Mouse (Mus musculus) ES-CJ7 (cell line): ENCODE results near the gene Mapk8ip1.
A peak's percentile ranks its signal among the peaks of the same experiment; 100 is the strongest.
"Not testable (repeated sequence)": the region's sequence is repeated elsewhere in the genome, so short reads cannot be mapped to it uniquely, and the experiment has no call there.

Source experiments
- DNase-seq: peaks from one replicate; pipeline ENCODE4 v3.0.0; 2011; ENCODE audit warnings: low read depth, low spot score

Mapk8ip1 gene

DNA sequence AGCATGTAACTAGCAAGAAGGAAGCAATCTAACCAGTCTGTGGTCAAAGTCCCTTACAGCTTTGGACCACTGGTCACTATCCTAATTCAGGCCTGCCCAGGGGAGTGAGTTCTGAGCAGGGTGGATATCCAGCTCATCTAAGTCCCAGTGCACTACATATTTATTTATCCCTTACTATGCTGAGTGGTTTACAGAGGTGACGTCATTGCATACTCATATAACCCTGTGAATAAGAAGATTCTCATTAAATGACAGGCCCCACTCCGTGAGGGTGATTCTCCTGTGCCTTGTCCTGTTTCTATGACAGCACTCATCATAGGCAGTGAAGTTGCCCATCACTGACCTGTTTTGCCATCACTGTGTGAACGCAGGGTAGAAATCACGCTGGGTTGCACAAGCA lies 24.3 kb upstream of the Mapk8ip1 start:
- DNase-seq = no peak

- peak; percentile 80 for DNase-seq
These were observed 23.6 kb upstream of the Mapk8ip1 start for GRCm38 (mm10) chr2:92424462-92425308.

- peak; percentile 76 for DNase-seq
These were observed 22.8 kb upstream of the Mapk8ip1 start for GRCm38 (mm10) chr2:92423702-92424461.

GRCm38 (mm10) chr2:92423156-92423555 lies 22.1 kb upstream of the Mapk8ip1 start:
- no peak for DNase-seq

DNA sequence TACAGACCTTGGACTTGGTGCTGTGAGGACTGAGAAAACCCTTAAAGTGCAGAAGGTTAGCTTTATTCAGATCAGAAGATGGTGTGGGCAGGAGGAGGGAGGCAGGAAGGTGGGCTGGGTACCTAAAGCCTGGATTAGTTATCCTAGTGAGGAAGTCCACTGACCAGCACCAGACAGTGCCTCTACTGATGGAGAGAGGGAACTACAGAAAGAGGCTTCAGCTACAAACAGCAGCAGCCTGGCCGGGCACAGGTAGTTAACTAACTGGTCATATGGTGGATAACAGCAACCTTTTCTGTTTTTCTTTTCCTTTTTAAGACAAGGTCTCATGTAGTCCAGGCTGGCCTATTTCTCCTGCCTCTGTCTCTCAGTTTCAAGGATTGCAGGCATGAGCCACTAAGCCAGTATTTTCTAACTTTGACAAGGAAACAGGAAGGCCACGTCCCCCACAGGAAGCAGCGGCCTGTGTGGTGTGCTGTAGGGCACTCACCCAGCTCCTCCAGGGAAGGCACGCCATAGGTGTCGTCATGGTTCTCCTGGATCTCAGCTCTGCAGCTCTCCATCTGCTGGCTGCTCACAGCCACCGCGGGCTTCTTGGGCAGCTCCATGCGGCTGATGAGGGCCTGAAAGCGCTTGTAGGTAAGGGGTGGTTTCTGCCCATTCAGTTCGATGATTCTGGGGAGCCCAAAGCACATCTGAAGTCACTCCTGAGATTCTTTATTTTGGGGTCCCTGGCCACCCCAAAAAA lies 21.5 kb upstream of the Mapk8ip1 start:
- no peak for DNase-seq

DNA sequence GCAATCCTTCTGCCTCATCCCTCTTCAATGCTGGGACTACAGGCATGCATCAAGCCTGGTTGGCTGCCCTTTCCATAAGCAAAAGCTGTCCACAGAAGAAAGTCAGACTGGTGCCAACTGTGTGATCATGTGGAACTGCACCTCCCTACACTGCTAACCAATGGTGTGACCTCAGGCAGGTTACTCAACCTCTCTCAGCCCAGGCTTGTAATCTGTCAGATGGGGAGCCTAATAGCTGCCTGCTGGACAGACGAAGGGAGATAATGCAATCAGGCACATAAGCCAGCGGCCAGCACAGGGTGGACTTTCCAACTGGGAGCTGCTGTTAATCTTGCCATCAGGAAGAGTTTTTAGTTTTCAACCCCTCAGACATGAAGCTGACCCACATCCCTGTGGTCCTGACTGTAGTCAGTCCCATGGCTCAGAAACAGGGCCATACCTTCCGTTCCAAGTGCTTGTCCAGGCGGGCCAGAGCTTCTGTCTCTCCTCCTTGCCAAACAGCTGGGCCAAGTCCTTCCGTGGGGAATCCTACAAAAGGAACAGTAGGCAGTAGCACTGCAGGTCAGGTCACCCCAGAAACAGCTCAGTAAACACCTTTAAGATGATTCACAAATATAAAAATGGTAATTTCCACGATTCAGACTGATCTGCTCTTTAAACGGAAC lies 20.8 kb upstream of the Mapk8ip1 start:
- DNase-seq = no peak

DNA sequence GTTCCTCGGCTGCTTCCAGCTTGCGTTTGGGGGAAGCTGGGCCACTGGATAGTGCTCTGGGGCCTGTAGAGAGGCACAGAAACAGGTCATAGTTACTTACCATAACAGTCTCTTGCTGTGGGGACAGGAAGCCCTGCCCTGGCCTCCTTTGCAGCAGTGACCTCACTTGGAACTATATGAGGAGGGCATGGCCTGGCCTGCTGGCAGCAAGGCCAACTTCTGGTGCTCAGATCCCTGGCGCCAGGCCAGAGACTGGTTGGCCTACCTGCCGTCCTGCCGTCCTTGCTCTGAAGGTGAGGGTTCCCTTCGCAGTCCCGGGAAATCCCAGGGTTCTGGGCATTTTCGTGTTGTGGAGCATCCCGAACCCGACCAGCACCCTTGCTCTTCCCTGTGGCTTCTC lies 10.6 kb upstream of the Mapk8ip1 start:
- no peak for DNase-seq

- DNase-seq = no peak
These were observed 7.4 kb upstream of the Mapk8ip1 start for GRCm38 (mm10) chr2:92408309-92409045.

- no peak for DNase-seq
These were observed 4.6 kb upstream of the Mapk8ip1 start for GRCm38 (mm10) chr2:92405687-92406086.

DNA sequence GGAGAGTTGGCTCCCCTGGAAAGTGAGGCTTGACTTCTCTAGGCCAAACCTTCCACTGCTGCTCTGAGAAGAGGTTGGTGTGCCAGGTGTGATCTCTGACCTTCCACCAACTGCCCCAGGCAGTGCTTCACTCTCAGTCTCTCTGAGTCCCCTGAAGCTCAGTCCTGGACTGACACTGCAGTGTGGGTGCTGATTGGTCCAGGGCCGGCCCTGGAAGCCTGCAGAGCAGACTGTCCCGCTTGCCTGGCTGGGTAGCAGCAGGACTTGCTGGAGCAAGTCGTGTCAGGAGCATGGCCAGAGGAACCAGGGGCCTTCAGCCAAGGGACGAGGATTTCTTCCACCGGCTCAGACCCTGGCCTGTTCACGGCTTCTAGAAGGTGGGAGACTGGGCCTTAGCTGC lies 3.7 kb upstream of the Mapk8ip1 start:
- DNase-seq = no peak

DNA sequence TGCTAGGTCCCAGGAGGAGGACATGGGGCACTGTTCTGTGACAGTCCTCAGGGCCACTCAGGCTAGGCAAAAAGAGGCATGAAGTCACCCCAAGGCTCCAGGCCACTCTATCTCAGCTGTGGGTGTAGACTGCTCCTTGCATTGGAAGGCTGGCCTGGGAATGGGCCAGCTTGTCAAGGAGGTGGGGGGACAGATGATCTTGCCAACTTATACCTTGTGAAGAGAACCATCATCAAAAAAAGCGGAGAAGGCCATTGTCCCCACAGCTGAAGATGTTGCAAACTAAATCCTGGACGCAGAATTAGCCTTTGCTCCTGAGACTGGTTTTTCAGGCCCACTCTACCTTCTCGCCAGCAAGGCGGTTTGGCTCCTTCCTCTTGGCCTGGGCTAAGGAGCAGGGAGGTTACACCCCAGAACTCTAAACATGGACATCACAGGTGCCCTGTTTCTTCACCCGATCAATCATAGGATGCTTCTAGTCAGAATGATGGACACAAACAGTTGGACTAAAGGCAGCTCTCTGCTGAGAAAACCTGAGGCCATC lies 2.8 kb upstream of the Mapk8ip1 start:
- no peak for DNase-seq

- no peak for DNase-seq
These were observed 1.7 kb upstream of the Mapk8ip1 start for GRCm38 (mm10) chr2:92402591-92403326.

DNA sequence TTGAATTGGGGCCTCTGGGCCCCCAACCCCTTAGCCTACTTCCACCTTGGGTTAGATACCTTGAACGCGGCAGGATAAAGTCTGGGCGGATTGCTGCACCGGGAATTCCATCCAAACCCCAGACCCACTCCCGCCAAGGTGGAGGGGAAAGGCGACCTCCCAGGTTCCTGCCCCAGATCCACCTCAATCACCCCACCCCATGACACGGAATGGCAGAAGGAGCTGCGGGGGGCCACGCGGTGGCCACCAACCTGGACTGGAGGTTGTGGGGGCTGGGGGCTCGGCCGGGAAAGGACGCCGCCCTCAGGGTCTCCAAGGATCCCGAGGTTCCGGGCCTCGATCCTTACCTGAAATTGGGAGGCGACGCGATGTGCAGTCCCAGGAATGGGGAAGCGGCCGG lies 381 bp downstream of the Mapk8ip1 start:
- no peak for DNase-seq

DNA sequence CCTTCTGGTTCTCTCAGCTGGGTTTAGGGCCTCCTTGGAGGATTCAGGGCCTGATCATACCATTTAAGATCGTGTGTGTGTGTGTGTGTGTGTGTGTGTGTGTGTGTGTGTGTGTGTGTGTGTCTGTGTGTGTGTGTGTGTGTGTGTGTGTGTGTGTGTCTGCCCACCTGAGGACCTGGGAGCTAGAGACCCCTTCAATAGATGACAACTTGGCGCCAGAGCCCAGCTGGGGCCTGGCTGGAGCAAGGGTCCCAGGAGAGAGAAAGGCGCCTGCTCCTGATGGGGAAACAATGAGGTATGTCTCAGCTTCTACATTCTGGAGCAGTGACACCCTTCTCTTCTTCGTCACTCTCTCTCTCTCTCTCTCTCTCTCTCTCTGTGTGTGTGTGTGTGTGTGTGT lies 1.2 kb downstream of the Mapk8ip1 start:
- not testable (repeated sequence) for DNase-seq

- no peak for DNase-seq
These were observed 3.6 kb downstream of the Mapk8ip1 start for GRCm38 (mm10) chr2:92397436-92397835.

DNA sequence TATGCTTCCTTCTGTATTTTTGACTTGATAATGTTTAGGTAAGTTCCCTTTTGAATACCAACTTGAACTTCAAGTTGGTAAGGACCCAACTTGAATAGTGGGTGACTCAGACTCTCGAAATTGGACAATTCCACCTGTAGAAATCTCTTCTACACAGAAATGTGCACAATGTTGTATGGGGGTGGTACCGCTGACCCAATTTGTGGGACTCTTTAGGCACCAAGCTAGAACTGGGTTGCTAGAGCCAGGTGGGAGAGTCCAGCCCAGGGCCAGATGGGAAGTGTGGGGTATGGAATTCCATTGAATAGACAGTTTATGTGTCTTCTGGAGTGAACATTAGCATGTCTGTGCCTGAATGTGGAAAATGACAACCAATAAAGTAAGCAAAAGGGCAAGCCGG lies 5.5 kb downstream of the Mapk8ip1 start:
- DNase-seq = no peak

DNA sequence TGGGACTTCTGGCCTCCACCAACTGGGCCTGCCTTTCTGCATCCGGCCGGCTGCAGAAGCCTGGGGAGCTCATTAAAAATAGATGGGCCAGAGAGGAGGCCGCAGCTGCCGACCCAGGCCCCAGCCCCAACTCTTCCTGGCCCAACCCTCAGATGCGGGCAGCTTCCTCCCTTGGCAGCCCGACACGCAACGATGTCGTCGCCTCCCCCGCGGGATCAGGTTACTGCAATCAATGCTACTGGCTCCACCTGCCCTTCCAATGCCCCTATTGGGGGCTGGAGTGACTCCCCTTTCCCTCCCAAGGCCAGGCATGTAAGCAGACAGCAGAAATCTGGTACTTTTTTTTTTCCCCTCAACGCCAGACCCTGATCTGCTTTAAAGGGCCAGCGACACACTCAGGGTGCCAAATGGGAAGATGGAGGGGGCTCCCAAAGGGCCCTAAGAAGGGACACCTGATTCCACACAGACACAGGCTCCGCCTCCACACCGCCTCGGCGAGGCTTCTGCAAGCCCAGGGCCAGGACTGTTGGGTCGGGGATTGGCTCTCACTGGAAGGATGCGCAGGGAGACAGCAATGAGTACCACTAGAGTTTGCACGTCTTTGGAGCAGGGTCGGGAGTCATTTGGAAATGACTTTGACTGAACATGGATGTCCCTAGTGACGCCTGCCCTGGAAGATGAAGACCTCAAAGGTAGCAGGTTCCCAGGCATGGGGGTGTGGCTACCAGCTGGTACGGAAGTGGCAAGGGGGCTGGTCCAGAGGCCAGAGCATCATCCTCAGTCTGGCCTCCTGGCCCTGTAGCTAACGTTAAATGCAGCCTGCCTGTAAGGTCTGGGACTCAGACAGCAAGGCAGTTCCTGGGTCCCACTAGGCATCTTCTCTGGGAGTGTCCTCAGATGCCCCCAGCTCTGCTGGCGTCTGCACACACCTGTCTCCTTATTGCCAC lies 8.5 kb downstream of the Mapk8ip1 start:
- peak; percentile 71 for DNase-seq

- DNase-seq = peak; percentile 53
These were observed 9.3 kb downstream of the Mapk8ip1 start for GRCm38 (mm10) chr2:92391703-92392317.
